Mouse (Mus musculus) midbrain, embryonic 14.5 days (tissue): Measurements from ENCODE around the gene Ltbp4. TPM values are rescaled to one million over a fixed set of nuclear protein-coding genes. Genes with fewer than 3 reads are reported as not detected.

Experiments used
- ATAC-seq: fragments of 200-750 bp; cut with Nextera tagmentation; 2 replicates; pipeline ENCODE4 v1.8.0; 2017; ENCODE audit warnings: moderate number of reproducible peaks, moderate library complexity; ENCODE audit not compliant: low FRiP score, low TSS enrichment
- DNase-seq: peaks from one replicate; pipeline ENCODE4 v3.0.0-alpha.2; 2015
- H3K27ac ChIP-seq: fragments of 300-500 bp; sonication (generic); replicated peaks from 2 replicates; pipeline ENCODE4 v1.5.1; 2014; ENCODE audit warnings: mild to moderate bottlenecking, low read depth, low read length, moderate library complexity
- H3K27me3 ChIP-seq: fragments of 300-500 bp; sonication (generic); 2 replicates; pipeline ENCODE4 v1.6.1; 2014; ENCODE audit warnings: low read length, control low read depth, mixed read lengths; ENCODE audit not compliant: control insufficient read depth, insufficient read depth
- H3K36me3 ChIP-seq: fragments of 300-500 bp; sonication (generic); 2 replicates; pipeline ENCODE4 v1.6.1; 2014; ENCODE audit warnings: low read length, control low read depth; ENCODE audit not compliant: control insufficient read depth, insufficient read depth
- H3K4me1 ChIP-seq: fragments of 300-500 bp; sonication (generic); 2 replicates; pipeline ENCODE4 v1.6.1; 2014; ENCODE audit warnings: mild to moderate bottlenecking, antibody characterized with exemption, low read length, control low read depth; ENCODE audit not compliant: control insufficient read depth, insufficient read depth
- H3K4me2 ChIP-seq: fragments of 300-500 bp; sonication (generic); 2 replicates; pipeline ENCODE4 v1.6.1; 2014; ENCODE audit warnings: mild to moderate bottlenecking, low read length, moderate library complexity
- H3K4me3 ChIP-seq: fragments of 300-500 bp; sonication (generic); replicated peaks from 2 replicates; pipeline ENCODE4 v1.5.1; 2014; ENCODE audit warnings: low read depth, low read length
- H3K9ac ChIP-seq: fragments of 300-500 bp; sonication (generic); replicated peaks from 2 replicates; pipeline ENCODE4 v1.6.1; 2014; ENCODE audit warnings: mild to moderate bottlenecking, low read length, moderate library complexity
- H3K9me3 ChIP-seq: fragments of 300-500 bp; sonication (generic); 2 replicates; pipeline ENCODE4 v1.6.1; 2016; ENCODE audit warnings: low read length, control low read depth, mixed read lengths; ENCODE audit not compliant: control insufficient read depth
- WGBS: fragments of 180-500 bp; shearing (Covaris S2); extraction: QIAGEN DNeasy Blood & Tissue Kit; methylation state at CpG from one replicate; pipeline ENCODE4 v1.1.7; 2014; 5-methylcytosine and 5-hydroxymethylcytosine counted together
- polyA plus RNA-seq: library from polyadenylated mRNA; unstranded; fragments of >200 nt; fragmentation: Nextera tagmentation; extraction: Ambion mirVana; gene quantifications from 2 replicates; pipeline ENCODE4 v1.2.1, GENCODE M21; 2014

The Ltbp4 gene
- polyA plus RNA-seq, 1 experiment from 2014 or later, result 7.4 TPM

DNA sequence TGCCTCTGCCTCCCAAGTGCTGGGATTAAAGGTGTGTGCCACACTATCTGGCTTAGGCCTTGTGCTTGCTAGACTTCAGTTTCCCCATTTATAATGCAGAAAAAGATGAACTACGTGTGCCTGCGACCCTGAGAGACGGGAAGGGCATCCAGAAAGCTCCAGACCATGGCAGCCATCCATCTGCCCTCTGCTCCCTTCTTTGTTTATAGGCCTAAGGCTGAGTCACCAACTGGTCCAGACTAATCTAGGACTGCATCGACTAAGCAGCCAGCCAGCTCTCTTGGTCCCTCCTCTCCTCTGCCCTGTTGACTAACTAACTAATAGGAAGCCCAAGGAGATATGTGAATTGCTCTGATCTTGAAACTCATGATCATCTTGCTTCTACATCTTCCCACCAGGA is 41.5 kb downstream of the Ltbp4 start:
- no peaks in the 10 kb centered on the region for H3K27me3 ChIP-seq
- no peaks in the 10 kb centered on the region for H3K4me1 ChIP-seq
- H3K4me3 ChIP-seq, result no peak overlapping the region
- ATAC-seq (no peak), DNase-seq (no peak)
- no peak overlapping the region for H3K4me2 ChIP-seq
- H3K9ac ChIP-seq, result no peak overlapping the region
- 82% methylated on average over 4 of the region's 4 CpGs for whole genome bisulfite sequencing
- no peaks in the 10 kb centered on the region for H3K36me3 ChIP-seq
- no peaks in the 10 kb centered on the region for H3K9me3 ChIP-seq
- no peak overlapping the region for H3K27ac ChIP-seq

DNA sequence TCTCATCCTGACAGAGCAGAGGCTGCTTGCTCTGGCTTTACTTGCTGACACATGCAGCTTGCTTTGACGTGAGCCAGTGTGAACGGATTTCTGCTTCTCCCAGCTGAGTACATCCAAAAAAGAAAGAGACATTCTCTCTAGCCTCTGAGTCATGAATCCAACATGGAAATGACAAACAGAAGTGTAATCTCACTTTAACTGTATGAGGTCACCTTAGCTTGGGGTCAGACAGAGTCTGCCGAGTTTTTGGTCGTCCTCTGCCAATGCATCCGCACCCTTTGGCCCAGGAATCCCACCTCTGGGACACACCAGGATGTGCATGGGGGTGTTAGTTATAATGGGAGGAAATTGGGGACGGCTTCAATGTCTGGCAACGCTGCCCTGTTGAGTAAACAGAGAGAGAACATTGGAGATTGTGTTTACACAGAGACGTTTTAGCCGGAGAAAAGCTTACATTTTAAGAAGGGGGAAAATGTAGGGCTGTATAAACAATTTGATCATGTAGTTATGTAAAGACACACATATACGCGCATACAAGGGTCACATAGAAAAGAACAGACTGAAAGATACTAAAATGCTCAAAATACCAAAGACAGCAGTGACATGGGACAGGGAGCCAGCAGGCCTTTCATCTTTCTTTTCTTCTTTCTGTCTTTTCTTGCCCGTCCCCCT is 45.6 kb downstream of the Ltbp4 start:
- Histone ChIP-seq H3K9ac (no peak overlapping the region), H3K27me3 (no peaks in the 10 kb centered on the region), H3K4me3 (no peak overlapping the region), H3K27ac (no peak overlapping the region), H3K36me3 (no peaks in the 10 kb centered on the region), H3K9me3 (no peaks in the 10 kb centered on the region), H3K4me2 (no peak overlapping the region), H3K4me1 (no peaks in the 10 kb centered on the region)
- no peak for DNase-seq
- no peak for ATAC-seq
- WGBS, result 77% methylated on average over 12 of the region's 12 CpGs

DNA sequence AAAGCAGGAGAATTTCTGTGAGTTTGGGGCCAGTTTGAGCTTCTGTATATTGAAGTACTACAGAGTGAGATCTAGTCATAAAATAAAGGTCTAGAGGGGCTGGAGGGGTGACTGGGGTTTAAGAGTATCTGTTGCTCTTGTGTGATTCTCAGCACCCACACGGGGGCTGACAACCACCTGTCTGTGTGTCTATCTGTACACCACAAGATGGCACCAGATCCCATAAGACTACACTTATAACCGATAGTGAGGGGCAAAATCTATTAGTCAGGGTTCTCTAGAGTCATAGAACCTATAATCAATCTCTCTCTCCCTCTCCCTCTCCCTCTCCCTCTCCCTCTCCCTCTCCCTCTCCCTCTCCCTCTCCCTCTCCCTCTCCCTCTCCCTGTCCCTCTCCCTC is 46.9 kb downstream of the Ltbp4 start:
- no peak overlapping the region for H3K4me2 ChIP-seq
- H3K9ac ChIP-seq, result no peak overlapping the region
- H3K9me3 ChIP-seq, result no peaks in the 10 kb centered on the region
- H3K4me3 ChIP-seq, result no peak overlapping the region
- WGBS, result 71% methylated on average over 2 of the region's 2 CpGs
- H3K27ac ChIP-seq, result no peak overlapping the region
- no peaks in the 10 kb centered on the region for H3K36me3 ChIP-seq
- no peaks in the 10 kb centered on the region for H3K4me1 ChIP-seq
- DNase-seq (no peak), ATAC-seq (no peak)
- H3K27me3 ChIP-seq, result no peaks in the 10 kb centered on the region

DNA sequence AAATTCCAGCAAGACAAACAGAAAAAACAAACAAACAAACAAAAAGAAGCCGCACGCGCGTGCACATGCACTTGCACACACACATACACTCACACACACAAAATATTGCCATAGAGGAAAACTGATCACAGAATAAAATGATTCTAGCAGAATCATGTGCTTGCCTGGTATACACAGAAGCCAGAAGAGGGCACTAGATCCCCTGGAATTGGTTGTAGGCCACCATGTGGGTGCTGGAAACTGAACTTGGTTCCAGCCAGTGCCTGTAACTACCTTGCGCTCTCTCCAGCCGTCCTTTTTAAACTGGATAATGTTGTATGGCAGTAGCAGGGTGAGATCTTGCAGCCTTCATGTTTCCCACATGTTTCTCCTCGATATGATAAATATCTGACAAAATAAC is 48.8 kb downstream of the Ltbp4 start:
- H3K27ac ChIP-seq, result no peak overlapping the region
- H3K4me3 ChIP-seq, result no peak overlapping the region
- H3K9me3 ChIP-seq, result no peaks in the 10 kb centered on the region
- no peak overlapping the region for H3K4me2 ChIP-seq
- H3K36me3 ChIP-seq, result no peaks in the 10 kb centered on the region
- H3K4me1 ChIP-seq, result no peaks in the 10 kb centered on the region
- DNase-seq, result no peak
- no peak overlapping the region for H3K9ac ChIP-seq
- H3K27me3 ChIP-seq, result no peaks in the 10 kb centered on the region
- 87% methylated on average over 7 of the region's 7 CpGs for WGBS
- no peak for ATAC-seq

DNA sequence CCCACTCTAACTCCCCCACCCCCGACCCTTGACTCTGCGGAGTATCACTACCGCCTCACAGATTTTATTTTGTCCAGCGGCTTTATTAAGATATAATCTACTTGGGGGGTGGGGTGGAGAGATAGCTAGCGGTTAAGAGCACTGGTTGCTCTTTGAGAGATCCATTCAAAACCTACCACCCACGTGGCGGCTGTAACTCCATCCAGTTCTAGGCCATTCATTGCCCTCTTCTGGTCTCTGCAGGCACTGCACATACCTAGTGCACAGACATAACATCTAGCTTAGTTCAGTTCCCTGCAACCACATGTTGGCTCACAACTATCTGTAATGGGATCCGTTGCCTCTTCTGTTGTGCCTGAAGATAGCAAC is 51.8 kb downstream of the Ltbp4 start:
- Histone ChIP-seq H3K27me3 (no peaks in the 10 kb centered on the region), H3K9ac (no peak overlapping the region), H3K36me3 (peaks cover 23% of the 10 kb centered on the region), H3K4me2 (peak overlapping the region; percentile 23), H3K9me3 (no peaks in the 10 kb centered on the region), H3K4me3 (no peak overlapping the region), H3K4me1 (no peaks in the 10 kb centered on the region), H3K27ac (no peak overlapping the region)
- ATAC-seq (peak; percentile 60; the same call in 1 of the 2 replicates), DNase-seq (peak; percentile 82)
- WGBS, result 4% methylated on average over 8 of the region's 8 CpGs

DNA sequence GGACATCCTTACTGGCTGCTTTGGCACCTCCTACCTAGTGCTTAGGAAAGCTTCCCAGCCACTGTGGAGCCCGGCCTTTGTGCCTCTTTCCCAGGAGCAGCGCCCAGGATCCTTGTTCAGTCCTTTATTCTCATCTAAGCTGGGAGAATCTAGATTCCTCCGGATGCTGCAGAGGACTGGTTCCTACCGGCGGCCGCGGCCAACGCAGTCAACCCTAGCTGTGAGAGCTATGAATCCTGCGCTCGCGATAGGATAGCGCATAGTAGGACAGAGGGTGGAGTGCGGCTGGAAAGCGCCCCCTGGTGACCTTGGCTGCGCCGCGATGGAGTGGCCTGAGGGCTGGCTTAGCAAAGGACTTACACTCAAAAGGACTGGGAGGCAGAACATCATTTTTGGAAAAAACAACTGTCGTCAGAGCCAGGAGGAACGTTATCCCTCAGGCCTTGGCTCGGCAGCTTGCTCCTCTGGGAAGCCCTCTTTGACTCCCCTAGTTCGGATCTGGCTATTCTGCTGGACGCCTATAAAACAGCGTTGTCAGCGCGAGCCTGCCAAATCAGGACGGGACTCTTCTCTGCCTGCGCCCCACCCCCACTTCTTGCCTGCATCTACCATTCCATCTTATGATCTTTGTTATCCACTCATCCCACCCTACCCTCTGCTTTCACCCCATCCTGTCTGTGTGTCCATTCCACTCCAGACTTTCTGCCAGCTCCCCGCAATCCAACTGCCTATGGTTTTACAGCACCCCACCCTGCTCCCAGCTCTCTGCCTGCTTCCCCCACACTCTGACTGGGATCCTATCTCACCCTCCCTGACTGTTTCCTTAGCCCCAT is 52.4 kb downstream of the Ltbp4 start:
- peak overlapping the region; percentile 23 for H3K4me2 ChIP-seq
- ATAC-seq (peak; percentile 20; the same call in 1 of the 2 replicates), DNase-seq (peak; percentile 50)
- H3K36me3 ChIP-seq, result peaks cover 29% of the 10 kb centered on the region
- H3K4me1 ChIP-seq, result no peaks in the 10 kb centered on the region
- H3K9me3 ChIP-seq, result no peaks in the 10 kb centered on the region
- no peaks in the 10 kb centered on the region for H3K27me3 ChIP-seq
- no peak overlapping the region for H3K27ac ChIP-seq
- WGBS, result 1% methylated on average over 28 of the region's 28 CpGs
- H3K4me3 ChIP-seq, result no peak overlapping the region
- peak overlapping the region; percentile 9; the same call in 1 of the 2 replicates for H3K9ac ChIP-seq

DNA sequence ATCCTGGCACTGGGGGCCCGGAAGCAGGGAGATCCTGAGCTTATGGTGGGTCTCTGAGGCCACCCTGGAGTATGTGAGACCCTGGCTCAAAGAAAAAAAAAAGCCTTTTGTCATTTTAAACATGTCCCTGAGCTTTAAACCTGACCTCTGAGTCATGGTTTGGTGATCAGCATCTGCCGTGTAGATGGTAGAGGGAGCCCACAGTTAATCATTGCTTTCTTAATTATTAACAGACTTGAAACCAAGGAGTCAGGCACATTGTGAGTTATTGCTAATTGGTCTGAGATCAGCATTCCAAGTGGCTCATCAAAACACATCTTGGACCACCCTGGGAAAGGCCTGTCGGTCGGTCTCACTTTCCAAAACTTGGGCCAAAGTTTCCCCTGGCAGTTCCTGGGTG is 55.3 kb downstream of the Ltbp4 start:
- Histone ChIP-seq H3K36me3 (peaks cover 56% of the 10 kb centered on the region), H3K4me2 (no peak overlapping the region), H3K4me3 (no peak overlapping the region), H3K9ac (no peak overlapping the region), H3K4me1 (no peaks in the 10 kb centered on the region), H3K9me3 (no peaks in the 10 kb centered on the region), H3K27ac (no peak overlapping the region), H3K27me3 (no peaks in the 10 kb centered on the region)
- DNase-seq (no peak), ATAC-seq (no peak)
- WGBS, result 65% methylated on average over 4 of the region's 4 CpGs

DNA sequence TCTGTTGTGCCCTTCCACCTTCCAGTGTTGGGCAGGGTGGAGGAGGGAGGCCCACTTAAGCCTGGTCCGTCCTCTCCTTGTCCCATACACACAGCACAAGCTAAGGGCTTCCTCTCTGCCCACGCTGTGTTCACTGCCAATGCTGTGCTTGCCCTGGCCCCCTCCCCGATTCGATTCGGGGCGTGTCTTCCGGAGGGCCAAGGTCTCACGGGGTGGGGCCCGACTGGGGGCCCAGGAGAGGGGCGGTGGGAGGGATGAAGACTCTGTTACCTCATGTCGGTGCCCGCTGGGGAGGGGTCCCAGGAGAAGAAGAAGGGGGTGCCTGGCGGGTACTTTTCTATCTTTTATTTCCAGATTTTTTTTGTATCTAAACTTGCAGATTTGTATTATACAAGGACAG is 55.8 kb downstream of the Ltbp4 start:
- Histone ChIP-seq H3K9me3 (no peaks in the 10 kb centered on the region), H3K27ac (no peak overlapping the region), H3K4me1 (no peaks in the 10 kb centered on the region), H3K36me3 (peaks cover 62% of the 10 kb centered on the region), H3K9ac (no peak overlapping the region), H3K4me3 (no peak overlapping the region), H3K27me3 (no peaks in the 10 kb centered on the region), H3K4me2 (no peak overlapping the region)
- 79% methylated on average over 13 of the region's 13 CpGs for WGBS
- DNase-seq, result no peak
- ATAC-seq, result no peak

DNA sequence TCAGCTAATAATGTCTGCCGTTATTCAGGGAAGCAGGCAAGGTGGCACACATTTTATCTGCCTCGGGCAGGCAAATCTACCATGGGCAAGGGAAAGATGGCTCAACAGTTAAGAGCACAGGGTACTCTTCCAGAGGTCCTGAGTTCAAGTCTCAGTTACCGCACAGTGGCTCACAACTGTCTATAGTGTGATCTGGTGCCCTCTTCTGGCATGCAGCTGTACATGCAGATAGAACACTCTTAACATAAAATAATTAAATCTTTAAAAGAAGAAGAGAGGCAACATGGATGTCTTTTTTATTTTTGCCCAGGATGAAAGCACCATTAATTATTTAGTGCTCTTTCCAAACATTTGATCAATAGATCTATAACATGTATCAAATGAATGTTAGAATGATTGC is 60.3 kb downstream of the Ltbp4 start:
- DNase-seq (peak; percentile 40), ATAC-seq (no peak)
- 93% methylated on average over 3 of the region's 3 CpGs for WGBS
- no peak overlapping the region for H3K4me3 ChIP-seq
- no peak overlapping the region for H3K9ac ChIP-seq
- no peak overlapping the region for H3K27ac ChIP-seq
- H3K4me2 ChIP-seq, result no peak overlapping the region
- H3K36me3 ChIP-seq, result peaks cover 95% of the 10 kb centered on the region
- H3K4me1 ChIP-seq, result no peaks in the 10 kb centered on the region
- no peaks in the 10 kb centered on the region for H3K9me3 ChIP-seq
- no peaks in the 10 kb centered on the region for H3K27me3 ChIP-seq
